Mouse (Mus musculus) neural tube, embryonic 11.5 days (tissue): ENCODE results near the gene Elmsan1. TPM values are rescaled to one million over a fixed set of nuclear protein-coding genes. Genes with fewer than 3 reads are reported as not detected.

Experiments used
- ATAC-seq: fragments of 200-750 bp; cut with Nextera tagmentation; 2 replicates; pipeline ENCODE4 v1.8.0; 2017; ENCODE audit warnings: moderate number of reproducible peaks, mild to moderate bottlenecking, moderate TSS enrichment, moderate library complexity; ENCODE audit not compliant: insufficient read depth, low FRiP score, low TSS enrichment
- DNase-seq: peaks from one replicate; pipeline ENCODE4 v3.0.0-alpha.2; 2015; ENCODE audit warnings: low spot score
- H3K27ac ChIP-seq: fragments of 300-500 bp; sonication (generic); 2 replicates; pipeline ENCODE4 v1.5.1; 2014; ENCODE audit warnings: low read depth, mild to moderate bottlenecking, low read length
- H3K27me3 ChIP-seq: fragments of 300-500 bp; sonication (generic); 2 replicates; pipeline ENCODE4 v1.6.1; 2014; ENCODE audit warnings: mild to moderate bottlenecking, low read length, mixed read lengths; ENCODE audit not compliant: control insufficient read depth, insufficient read depth
- H3K36me3 ChIP-seq: fragments of 300-500 bp; sonication (generic); 2 replicates; pipeline ENCODE4 v1.6.1; 2014; ENCODE audit warnings: mild to moderate bottlenecking, low read length, moderate library complexity, mixed read lengths; ENCODE audit not compliant: control insufficient read depth, insufficient read depth
- H3K4me1 ChIP-seq: fragments of 300-500 bp; sonication (generic); 2 replicates; pipeline ENCODE4 v1.6.1; 2014; ENCODE audit warnings: low read length, mixed read lengths; ENCODE audit not compliant: control insufficient read depth, insufficient read depth
- H3K4me2 ChIP-seq: fragments of 300-500 bp; sonication (generic); 2 replicates; pipeline ENCODE4 v1.6.1; 2014; ENCODE audit warnings: low read depth, mild to moderate bottlenecking, moderate library complexity
- H3K4me3 ChIP-seq: fragments of 300-500 bp; sonication (generic); 2 replicates; pipeline ENCODE4 v1.5.1; 2014; ENCODE audit warnings: low read depth, low read length
- H3K9ac ChIP-seq: fragments of 300-500 bp; sonication (generic); 2 replicates; pipeline ENCODE4 v1.6.1; 2014; ENCODE audit warnings: mild to moderate bottlenecking, low read length
- H3K9me3 ChIP-seq: fragments of 300-500 bp; sonication (generic); 2 replicates; pipeline ENCODE4 v1.6.1; 2016; ENCODE audit warnings: low read length; ENCODE audit not compliant: control insufficient read depth
- WGBS: fragments of 180-500 bp; shearing (Covaris S2); extraction: QIAGEN DNeasy Blood & Tissue Kit; methylation state at CpG from one replicate; pipeline ENCODE4 v1.1.7; 2014; 5-methylcytosine and 5-hydroxymethylcytosine counted together
- polyA plus RNA-seq: library from polyadenylated mRNA; unstranded; fragments of >200 nt; fragmentation: Nextera tagmentation; extraction: Ambion mirVana; gene quantifications from 2 replicates; pipeline ENCODE4 v1.2.1, GENCODE M21; 2014

Gene Elmsan1
- polyA plus RNA-seq, 1 experiment from 2014 or later = 4.4 TPM

GRCm38 (mm10) chr12:84192741-84193641 is 25.7 kb downstream of the Elmsan1 start:
- H3K36me3 ChIP-seq = no peaks in the 10 kb centered on the region
- H3K9me3 ChIP-seq = no peaks in the 10 kb centered on the region
- ATAC-seq (peak; percentile 48), DNase-seq (peak; percentile 84)
- H3K9ac ChIP-seq = peak overlapping the region; percentile 90
- H3K27me3 ChIP-seq = no peaks in the 10 kb centered on the region
- peak overlapping the region; percentile 76 for H3K4me3 ChIP-seq
- H3K4me2 ChIP-seq = peak overlapping the region; percentile 98
- peaks cover 41% of the 10 kb centered on the region for H3K4me1 ChIP-seq
- WGBS = under 1% methylated on average over 73 of the region's 102 CpGs
- peak overlapping the region; percentile 93 for H3K27ac ChIP-seq

- Histone ChIP-seq H3K4me1 (peaks cover 41% of the 10 kb centered on the region), H3K9ac (peak overlapping the region; percentile 90), H3K9me3 (no peaks in the 10 kb centered on the region), H3K36me3 (no peaks in the 10 kb centered on the region), H3K27me3 (no peaks in the 10 kb centered on the region), H3K4me3 (peak overlapping the region; percentile 76), H3K4me2 (peak overlapping the region; percentile 98), H3K27ac (peak overlapping the region; percentile 93)
- no peak for DNase-seq
- no peak for ATAC-seq
- 0% methylated on average over 13 of the region's 13 CpGs for whole genome bisulfite sequencing
Measured at GRCm38 (mm10) chr12:84192280-84192679, 26.4 kb downstream of the Elmsan1 start.

- Histone ChIP-seq H3K9ac (no peak overlapping the region), H3K4me2 (peak overlapping the region; percentile 98), H3K4me1 (peaks cover 41% of the 10 kb centered on the region), H3K27ac (0 out of 2 replicates have a peak overlapping the region, but pooled peaks have one; percentile 23), H3K36me3 (no peaks in the 10 kb centered on the region), H3K4me3 (peak overlapping the region; percentile 76), H3K9me3 (no peaks in the 10 kb centered on the region), H3K27me3 (no peaks in the 10 kb centered on the region)
- no peak for ATAC-seq
- no peak for DNase-seq
- 7% methylated on average over 5 of the region's 5 CpGs for WGBS
Measured at GRCm38 (mm10) chr12:84191770-84192169, 26.9 kb downstream of the Elmsan1 start.

GRCm38 (mm10) chr12:84191190-84191589 is 27.5 kb downstream of the Elmsan1 start:
- Histone ChIP-seq H3K4me3 (no peak overlapping the region), H3K9me3 (no peaks in the 10 kb centered on the region), H3K4me1 (peaks cover 41% of the 10 kb centered on the region), H3K27ac (no peak overlapping the region), H3K4me2 (peak overlapping the region; percentile 98; the same call in 1 of the 2 replicates), H3K9ac (peak overlapping the region; percentile 23; the same call in 1 of the 2 replicates), H3K36me3 (no peaks in the 10 kb centered on the region), H3K27me3 (no peaks in the 10 kb centered on the region)
- ATAC-seq = no peak
- WGBS = 60% methylated on average over 7 of the region's 7 CpGs
- no peak for DNase-seq

- DNase-seq = no peak
- Histone ChIP-seq H3K36me3 (no peaks in the 10 kb centered on the region), H3K27ac (no peak overlapping the region), H3K27me3 (no peaks in the 10 kb centered on the region), H3K9me3 (no peaks in the 10 kb centered on the region), H3K4me1 (peaks cover 38% of the 10 kb centered on the region), H3K4me3 (no peak overlapping the region), H3K9ac (0 out of 2 replicates have a peak overlapping the region, but pooled peaks have one; percentile 4), H3K4me2 (no peak overlapping the region)
- no peak for ATAC-seq
- 38% methylated on average over 15 of the region's 15 CpGs for WGBS
Measured at GRCm38 (mm10) chr12:84190151-84190820, 28.4 kb downstream of the Elmsan1 start.

- DNase-seq (no peak), ATAC-seq (no peak)
- no peak overlapping the region for H3K4me2 ChIP-seq
- H3K9ac ChIP-seq = no peak overlapping the region
- no peak overlapping the region for H3K27ac ChIP-seq
- 67% methylated on average over 14 of the region's 14 CpGs for WGBS
- no peaks in the 10 kb centered on the region for H3K9me3 ChIP-seq
- H3K27me3 ChIP-seq = no peaks in the 10 kb centered on the region
- H3K36me3 ChIP-seq = no peaks in the 10 kb centered on the region
- peaks cover 35% of the 10 kb centered on the region for H3K4me1 ChIP-seq
- no peak overlapping the region for H3K4me3 ChIP-seq
Measured at GRCm38 (mm10) chr12:84188881-84189444, 29.7 kb downstream of the Elmsan1 start.

- no peak for ATAC-seq
- 68% methylated on average over 15 of the region's 15 CpGs for WGBS
- Histone ChIP-seq H3K9ac (no peak overlapping the region), H3K36me3 (no peaks in the 10 kb centered on the region), H3K27me3 (no peaks in the 10 kb centered on the region), H3K4me3 (no peak overlapping the region), H3K4me2 (no peak overlapping the region), H3K9me3 (no peaks in the 10 kb centered on the region), H3K4me1 (peaks cover 35% of the 10 kb centered on the region), H3K27ac (no peak overlapping the region)
- DNase-seq = no peak
Measured at GRCm38 (mm10) chr12:84187752-84188601, 30.7 kb downstream of the Elmsan1 start.

GRCm38 (mm10) chr12:84186950-84187349 is 31.7 kb downstream of the Elmsan1 start:
- ATAC-seq (no peak), DNase-seq (no peak)
- H3K9me3 ChIP-seq = no peaks in the 10 kb centered on the region
- H3K4me3 ChIP-seq = no peak overlapping the region
- 88% methylated on average over 5 of the region's 5 CpGs for WGBS
- no peak overlapping the region for H3K27ac ChIP-seq
- H3K9ac ChIP-seq = no peak overlapping the region
- no peaks in the 10 kb centered on the region for H3K36me3 ChIP-seq
- H3K4me2 ChIP-seq = no peak overlapping the region
- no peaks in the 10 kb centered on the region for H3K27me3 ChIP-seq
- peaks cover 28% of the 10 kb centered on the region for H3K4me1 ChIP-seq
